Mouse (Mus musculus): ENCODE measurements around the gene Zfp867. TPM values are rescaled to one million over a fixed set of nuclear protein-coding genes. Genes with fewer than 3 reads are reported as not detected.

Zfp867 gene
- total and polyA plus RNA-seq, 3 experiments = 0.12 to 1.3 TPM; not detected in 1

DNA sequence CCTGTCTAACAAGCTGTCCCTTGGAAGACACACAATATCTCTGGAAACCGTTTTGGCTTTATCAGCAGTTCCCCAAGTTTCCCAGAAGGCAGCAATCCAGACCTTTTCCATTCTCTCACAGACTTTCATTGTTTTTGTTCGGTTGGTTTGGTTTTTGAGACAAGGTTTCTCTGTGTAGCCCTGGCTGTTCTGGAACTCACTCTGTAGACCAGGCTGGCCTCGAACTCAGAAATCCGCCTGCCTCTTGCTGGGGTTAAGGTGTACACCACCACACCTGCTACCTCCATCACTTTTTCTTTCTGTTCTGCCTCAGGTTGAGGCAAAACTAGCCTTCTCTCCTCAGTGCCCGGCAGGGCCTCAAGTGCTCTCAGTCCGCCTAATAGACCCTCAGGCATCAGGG is 42.1 kb upstream of the Zfp867 start:
- no peak for TF ChIP-seq SIN3A (IDR thresholded peaks at IDR 0.05; ENCODE audit: low read length)
- no peak for TF ChIP-seq ZKSCAN1 (IDR thresholded peaks at IDR 0.05; ENCODE audit: low read depth, low read length)
- TF ChIP-seq MXI1 (IDR thresholded peaks at IDR 0.05; ENCODE audit: low read depth, low read length) = no peak
- TF ChIP-seq CHD2 (IDR thresholded peaks at IDR 0.05; ENCODE audit: low read length) = no peak
- no peak for TF ChIP-seq MEF2A (IDR thresholded peaks at IDR 0.05; ENCODE audit: extremely low read depth, insufficient replicate concordance, low read depth, low read length, poor library complexity, severe bottlenecking)
- TF ChIP-seq TBP (IDR thresholded peaks at IDR 0.05; ENCODE audit: low read depth, low read length) = no peak
- TF ChIP-seq MYC (IDR thresholded peaks at IDR 0.05; ENCODE audit: low read depth, low read length) = no peak
- no peak for TF ChIP-seq GATA1 (IDR thresholded peaks at IDR 0.05; ENCODE audit: low read depth, low read length)
- TF ChIP-seq POLR2AphosphoS5 (IDR thresholded peaks at IDR 0.05; ENCODE audit: borderline replicate concordance, low read depth, low read length) = no peak
- TF ChIP-seq GABPA (IDR thresholded peaks at IDR 0.05; ENCODE audit: low read depth, low read length) = no peak
- TF ChIP-seq SMC3 (IDR thresholded peaks at IDR 0.05; ENCODE audit: low read depth, low read length) = no peak
- TF ChIP-seq USF2 (IDR thresholded peaks at IDR 0.05; ENCODE audit: borderline replicate concordance in 1 of 2, insufficient read depth in 1 of 2, low read depth in 1 of 2, low read length in 2 of 2) = no peak
- Histone ChIP-seq H3K27ac (ENCODE audit: control insufficient read depth, low read depth, low read length) (no peak overlapping the region), H3K36me3 (ENCODE audit: control insufficient read depth in 1 of 2, insufficient read depth in 2 of 2, low read length in 2 of 2) (peaks cover 0 to 14% of the 10 kb centered on the region in 2 experiments; a peak in 2 of 4 replicates), H3K4me1 (ENCODE audit: control insufficient read depth in 1 of 2, insufficient read depth in 2 of 2, low read length in 2 of 2) (peaks cover 0 to 16% of the 10 kb centered on the region in 2 experiments; a peak in 3 of 4 replicates), H3K79me2 (ENCODE audit: control insufficient read depth, insufficient read depth, low read length, poor library complexity) (no peaks in the 10 kb centered on the region), H3K9me3 (replicated peaks; ENCODE audit: insufficient read depth, low read length) (no peaks in the 10 kb centered on the region), H3K9ac (ENCODE audit: control insufficient read depth, low read depth, low read length, poor library complexity, severe bottlenecking) (no peak overlapping the region), H3K4me3 (ENCODE audit: control insufficient read depth in 1 of 2, insufficient read depth in 1 of 2, low read depth in 2 of 2, low read length in 2 of 2) (no peak overlapping the region), H3K27me3 (ENCODE audit: control insufficient read depth in 1 of 2, insufficient read depth in 2 of 2, low read length in 2 of 2) (no peaks in the 10 kb centered on the region)
- DNase-seq (ENCODE audit: low read depth, low spot score) = no peak

DNA sequence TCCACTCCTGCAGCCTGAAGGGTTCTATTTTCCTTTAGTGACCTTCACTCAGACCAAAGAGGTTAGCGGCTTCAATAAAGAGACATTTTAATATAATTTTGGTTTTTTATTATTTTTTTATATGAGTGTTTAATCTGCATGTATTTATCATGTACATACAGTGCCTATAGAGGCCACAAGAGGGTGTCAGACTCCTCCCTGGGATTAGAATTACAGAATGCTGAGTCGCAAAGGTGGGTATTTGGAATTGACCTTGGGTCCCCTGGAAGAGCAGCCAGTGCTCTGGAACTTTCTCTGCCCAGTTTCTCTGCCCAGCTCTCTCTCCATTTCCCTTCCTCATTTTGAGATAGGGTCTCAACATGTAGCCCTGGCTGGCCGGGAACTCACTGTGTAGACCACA is 41.3 kb upstream of the Zfp867 start:
- Histone ChIP-seq H3K27ac (ENCODE audit: control insufficient read depth, low read depth, low read length) (no peak overlapping the region), H3K4me3 (ENCODE audit: control insufficient read depth in 1 of 2, insufficient read depth in 1 of 2, low read depth in 2 of 2, low read length in 2 of 2) (no peak overlapping the region), H3K4me1 (ENCODE audit: control insufficient read depth in 1 of 2, insufficient read depth in 2 of 2, low read length in 2 of 2) (peaks cover 0 to 12% of the 10 kb centered on the region in 2 experiments; a peak in 3 of 4 replicates), H3K79me2 (ENCODE audit: control insufficient read depth, insufficient read depth, low read length, poor library complexity) (no peaks in the 10 kb centered on the region), H3K27me3 (ENCODE audit: control insufficient read depth in 1 of 2, insufficient read depth in 2 of 2, low read length in 2 of 2) (no peaks in the 10 kb centered on the region), H3K36me3 (ENCODE audit: control insufficient read depth in 1 of 2, insufficient read depth in 2 of 2, low read length in 2 of 2) (peaks cover 0 to 10% of the 10 kb centered on the region in 2 experiments; a peak in 2 of 4 replicates), H3K9ac (ENCODE audit: control insufficient read depth, low read depth, low read length, poor library complexity, severe bottlenecking) (no peak overlapping the region), H3K9me3 (replicated peaks; ENCODE audit: insufficient read depth, low read length) (no peaks in the 10 kb centered on the region)
- peak; percentile 42; the same call in 1 of the 2 replicates for TF ChIP-seq SMC3 (IDR thresholded peaks at IDR 0.05; ENCODE audit: low read depth, low read length)
- peak in 2 of 3 experiments; percentile 36 to 62; a peak in 4 of 6 replicates for TF ChIP-seq CTCF (IDR thresholded peaks at IDR 0.05 in 2 of 3, conservative IDR thresholded peaks at IDR 0.05 in 1 of 3; ENCODE audit: control insufficient read depth in 1 of 3, insufficient read depth in 1 of 3, low read depth in 2 of 3, low read length in 3 of 3, poor library complexity in 1 of 3, severe bottlenecking in 1 of 3)
- no peak for TF ChIP-seq SIN3A (IDR thresholded peaks at IDR 0.05; ENCODE audit: low read length)
- no peak for TF ChIP-seq BHLHE40 (IDR thresholded peaks at IDR 0.05; ENCODE audit: borderline replicate concordance, low read depth, low read length)
- peak; percentile 49 for TF ChIP-seq RAD21 (IDR thresholded peaks at IDR 0.05; ENCODE audit: low read depth, low read length)
- DNase-seq (ENCODE audit: low read depth, low spot score) = peak; percentile 45

All from MEL (cell line).